Mouse (Mus musculus): ENCODE data around the gene Hadh. TPM values are rescaled to one million over a fixed set of nuclear protein-coding genes. Genes with fewer than 3 reads are reported as not detected.

Hadh gene
- total RNA-seq, 2 experiments from 2014 or later: 17.8 to 19.8 TPM

DNA sequence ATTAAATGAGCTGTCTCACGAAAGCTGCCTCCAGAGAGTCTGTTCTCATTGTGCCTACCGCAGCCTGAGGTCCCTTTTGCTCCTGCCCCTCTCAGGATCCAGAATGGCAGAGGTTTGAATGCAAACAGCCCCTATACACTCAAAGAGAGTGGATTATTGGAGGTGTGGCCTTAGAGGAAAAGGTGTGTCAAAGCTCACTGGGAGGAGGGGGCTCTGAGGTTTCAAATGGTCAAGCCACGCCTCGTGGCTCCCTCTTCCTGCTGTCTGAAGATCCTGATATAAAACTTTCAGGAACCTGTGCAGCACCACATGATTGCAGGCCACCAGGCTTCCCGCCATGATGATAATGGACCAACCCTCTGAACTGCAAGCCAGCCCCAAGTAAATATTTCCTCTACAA is 24.1 kb downstream of the Hadh start:
- intact Hi-C loops (cut with DNase I): no loop called here
- no peak overlapping the region for H3K27ac ChIP-seq
- no peak overlapping the region for H3K4me3 ChIP-seq
- DNase-seq (ENCODE audit: extremely low spot score in 1 of 2, low spot score in 2 of 2): no peak
- no peak for TF ChIP-seq CTCF (IDR thresholded peaks at IDR 0.05)

GRCm38 (mm10) chr3:131247447-131247846 is 24.5 kb downstream of the Hadh start:
- intact Hi-C loops (cut with DNase I): no loop called here
- Histone ChIP-seq H3K27ac (no peak overlapping the region), H3K4me3 (no peak overlapping the region)
- DNase-seq (ENCODE audit: extremely low spot score in 1 of 2, low spot score in 2 of 2): no peak
- no peak for TF ChIP-seq CTCF (IDR thresholded peaks at IDR 0.05)

GRCm38 (mm10) chr3:131246579-131247046 is 25.3 kb downstream of the Hadh start:
- H3K27ac ChIP-seq: no peak overlapping the region
- intact Hi-C loops (cut with DNase I): no loop called here
- TF ChIP-seq CTCF (IDR thresholded peaks at IDR 0.05): no peak
- no peak for DNase-seq (ENCODE audit: extremely low spot score in 1 of 2, low spot score in 2 of 2)
- H3K4me3 ChIP-seq: no peak overlapping the region

GRCm38 (mm10) chr3:131245766-131246578 is 25.9 kb downstream of the Hadh start:
- Histone ChIP-seq H3K4me3 (no peak overlapping the region), H3K27ac (no peak overlapping the region)
- intact Hi-C loops (cut with DNase I): loop anchor here (1.0 kb wide), 1 partner anchor 531 kb away; no protein-coding TSS in a partner anchor

GRCm38 (mm10) chr3:131237785-131238633 is 33.9 kb downstream of the Hadh start:
- intact Hi-C loops (cut with DNase I): loop anchor here (1.0 to 2.0 kb wide), 4 partner anchors 350 to 523 kb away; no protein-coding TSS in a partner anchor
- Histone ChIP-seq H3K4me3 (no peak overlapping the region), H3K27ac (no peak overlapping the region)
- peak; percentile 73 to 81 for DNase-seq (ENCODE audit: extremely low spot score in 1 of 2, low spot score in 2 of 2)
- peak; percentile 78 for TF ChIP-seq CTCF (IDR thresholded peaks at IDR 0.05)

More at GRCm38 (mm10) chr3:131245766-131246578, 25.9 kb downstream of the Hadh start:
- TF ChIP-seq CTCF (IDR thresholded peaks at IDR 0.05): peak; percentile 76
- peak; percentile 52 to 61 for DNase-seq (ENCODE audit: extremely low spot score in 1 of 2, low spot score in 2 of 2)

GRCm38 (mm10) chr3:131237061-131237460 is 34.8 kb downstream of the Hadh start:
- intact Hi-C loops (cut with DNase I): loop anchor here (1.0 to 2.0 kb wide), 4 partner anchors 349 to 522 kb away; no protein-coding TSS in a partner anchor

GRCm38 (mm10) chr3:131228083-131228482 is 43.8 kb downstream of the Hadh start:
- TF ChIP-seq CTCF (IDR thresholded peaks at IDR 0.05): peak; percentile 32
- no peak for DNase-seq (ENCODE audit: extremely low spot score in 1 of 2, low spot score in 2 of 2)
- Histone ChIP-seq H3K4me3 (no peak overlapping the region), H3K27ac (no peak overlapping the region)
- intact Hi-C loops (cut with DNase I): no loop called here

More at GRCm38 (mm10) chr3:131237061-131237460, 34.8 kb downstream of the Hadh start:
- TF ChIP-seq CTCF (IDR thresholded peaks at IDR 0.05): no peak
- no peak overlapping the region for H3K4me3 ChIP-seq
- no peak overlapping the region for H3K27ac ChIP-seq
- DNase-seq (ENCODE audit: extremely low spot score in 1 of 2, low spot score in 2 of 2): no peak

DNA sequence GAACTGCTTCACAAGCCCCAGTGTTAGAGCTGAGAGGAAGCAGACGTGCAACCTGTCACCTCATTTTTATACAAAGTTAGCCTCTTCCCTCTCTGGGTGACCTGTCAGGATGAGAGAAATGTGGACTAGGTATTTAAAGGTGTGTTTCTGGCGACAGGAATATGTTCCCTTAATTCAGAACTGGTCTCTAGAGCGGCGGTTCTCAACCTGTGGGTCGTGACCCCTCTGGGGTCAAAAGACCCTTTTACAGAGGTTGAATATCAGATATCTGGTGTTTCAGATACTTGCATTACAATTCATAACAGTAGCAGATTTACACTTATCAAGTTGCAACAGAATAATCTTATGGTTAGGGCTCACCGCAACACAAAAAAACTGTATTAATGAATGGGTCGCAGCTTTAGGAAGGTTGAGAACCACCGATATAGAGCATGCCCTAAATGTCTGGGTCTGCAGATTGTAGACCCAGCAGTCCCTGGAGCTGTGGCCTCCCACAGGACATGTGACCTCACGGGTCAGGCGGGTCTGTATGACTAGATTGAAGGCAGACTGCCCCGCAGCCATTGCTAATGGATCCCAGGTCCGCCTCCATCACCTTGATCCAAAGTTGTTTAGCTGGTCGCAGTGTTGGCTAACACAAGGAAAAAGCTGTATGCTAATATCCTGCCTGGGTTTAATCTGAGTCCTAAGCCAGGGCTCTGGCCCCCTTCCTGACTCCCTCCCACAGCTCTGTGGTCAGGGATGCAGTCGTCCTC is 53.1 kb downstream of the Hadh start:
- Histone ChIP-seq H3K27ac (no peak overlapping the region), H3K4me3 (no peak overlapping the region)
- no peak for TF ChIP-seq CTCF (IDR thresholded peaks at IDR 0.05)
- no peak for DNase-seq (ENCODE audit: extremely low spot score in 1 of 2, low spot score in 2 of 2)
- intact Hi-C loops (cut with DNase I): no loop called here

- TF ChIP-seq CTCF (IDR thresholded peaks at IDR 0.05): peak; percentile 71
Measured at GRCm38 (mm10) chr3:131214841-131215240, 57.1 kb downstream of the Hadh start.

GRCm38 (mm10) chr3:131214060-131214658 is 57.7 kb downstream of the Hadh start:
- DNase-seq (ENCODE audit: extremely low spot score in 1 of 2, low spot score in 2 of 2): no peak
- intact Hi-C loops (cut with DNase I): no loop called here
- no peak for TF ChIP-seq CTCF (IDR thresholded peaks at IDR 0.05)
- Histone ChIP-seq H3K27ac (no peak overlapping the region), H3K4me3 (no peak overlapping the region)

More at GRCm38 (mm10) chr3:131214841-131215240, 57.1 kb downstream of the Hadh start:
- intact Hi-C loops (cut with DNase I): no loop called here
- peak; percentile 17 to 45 for DNase-seq (ENCODE audit: extremely low spot score in 1 of 2, low spot score in 2 of 2)
- Histone ChIP-seq H3K27ac (no peak overlapping the region), H3K4me3 (no peak overlapping the region)

- DNase-seq (ENCODE audit: extremely low spot score in 1 of 2, low spot score in 2 of 2): no peak
- TF ChIP-seq CTCF (IDR thresholded peaks at IDR 0.05): peak; percentile 19
- Histone ChIP-seq H3K4me3 (no peak overlapping the region), H3K27ac (no peak overlapping the region)
- intact Hi-C loops (cut with DNase I): no loop called here
Measured at GRCm38 (mm10) chr3:131212200-131212599, 59.7 kb downstream of the Hadh start.

Measured in left cerebral cortex, adult 2 months (tissue).